Mouse (Mus musculus): ENCODE results near the gene Gm49425.

GRCm38 (mm10) chr15:101550567-101550966, 33.5 kb upstream of the Gm49425 start, which contains the start of gene Krt82:
- TF ChIP-seq CTCF (IDR thresholded peaks at IDR 0.05; ENCODE audit: low read depth, low read length) (no peak), POLR2AphosphoS5 (IDR thresholded peaks at IDR 0.05; ENCODE audit: insufficient replicate concordance, low read depth, low read length) (no peak)
